Mouse (Mus musculus) cerebellum, adult (tissue): ENCODE data around the gene Syk.

Source experiments
- ATAC-seq: cut with Nextera tagmentation; 2 replicates; pipeline ENCODE4 v1.9.2; 2017; ENCODE audit warnings: mild to moderate bottlenecking, moderate library complexity, mixed read lengths; ENCODE audit not compliant: insufficient number of reproducible peaks, low FRiP score, low TSS enrichment

Gene Syk

GRCm38 (mm10) chr13:52692311-52692710, 109.3 kb downstream of the Syk start:
- ATAC-seq: no peak

GRCm38 (mm10) chr13:52694857-52695256, 111.9 kb downstream of the Syk start:
- no peak for ATAC-seq
